8 mouse cellular contexts compared by ENCODE assay signal in the genomic region with DNA sequence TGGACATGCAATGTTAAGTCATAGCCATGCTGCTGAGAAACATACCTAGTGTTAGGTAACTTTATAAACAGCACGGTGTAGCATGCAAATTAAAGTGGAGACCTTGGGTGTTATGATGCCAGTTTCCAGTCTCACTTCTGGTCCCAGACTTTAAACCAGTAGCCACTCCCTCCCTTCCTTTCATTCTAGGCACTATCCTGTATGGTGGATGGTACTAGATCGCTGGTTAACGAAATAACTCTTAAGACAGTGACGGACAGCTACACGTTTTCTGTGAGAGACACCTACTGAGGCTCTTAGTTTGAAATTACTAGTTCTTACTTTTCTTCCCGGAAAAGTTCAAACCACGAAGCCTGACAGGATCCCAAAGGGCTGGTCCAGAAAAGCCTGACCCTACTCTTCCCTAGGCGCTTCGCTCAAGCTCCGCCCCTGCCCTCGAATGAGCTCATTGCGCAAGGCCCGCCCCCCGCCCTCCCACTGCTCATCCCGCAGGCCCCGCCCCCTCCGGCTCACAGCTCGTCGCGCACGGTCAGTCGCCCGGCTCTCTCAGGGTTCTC. TPM values are rescaled to one million over a fixed set of nuclear protein-coding genes. Genes with fewer than 3 reads are reported as not detected.
DNase-seq lines count a peak whose midpoint lies in the region; ATAC-seq and TF ChIP-seq lines count a peak whose summit lies in the region.

No protein-coding gene starts in this region.

- no peak for TF ChIP-seq POLR2A in testis, adult 2 months (IDR thresholded peaks at IDR 0.05; ENCODE audit: control insufficient read depth, low read depth, low read length)

- no peak overlapping the region; the same call in 1 of the 2 replicates for H3K27ac ChIP-seq in testis, adult 2 months (ENCODE audit: control insufficient read depth, insufficient read depth, low read depth, low read length)
- peak overlapping the region; percentile 65 for H3K27ac ChIP-seq in intestine, embryonic 16.5 days (ENCODE audit: low read length)
- peak overlapping the region; percentile 94 for H3K27ac ChIP-seq in neural tube, embryonic 13.5 days (replicated peaks)

- WGBS in intestine, embryonic 16.5 days = under 1% methylated on average over 23 of the region's 23 CpGs
- under 1% methylated on average over 23 of the region's 23 CpGs for WGBS in neural tube, embryonic 13.5 days

- DNase-seq in cerebellum, adult 18-20 months = peak; percentile 96 to 97
- no peak for DNase-seq in cerebellum, adult 11 months
- DNase-seq in testis, postnatal 14 days (ENCODE audit: low spot score) = no peak
- no peak for DNase-seq in urinary bladder, adult 18-20 months (ENCODE audit: low spot score in 2 of 2)
- no peak for DNase-seq in right cerebral cortex, postnatal 25 days

- peak; percentile 70 for ATAC-seq in intestine, embryonic 16.5 days
- peak; percentile 74 for ATAC-seq in neural tube, embryonic 13.5 days (ENCODE audit: low read depth)

- H3K4me3 ChIP-seq in testis, adult 2 months (ENCODE audit: control insufficient read depth, low read depth, low read length) = peak overlapping the region; percentile 94
- H3K4me3 ChIP-seq in intestine, embryonic 16.5 days (ENCODE audit: low read length) = peak overlapping the region; percentile 84
- H3K4me3 ChIP-seq in neural tube, embryonic 13.5 days = peak overlapping the region; percentile 82

- H3K27me3 ChIP-seq in testis, adult 2 months (ENCODE audit: control insufficient read depth, insufficient read depth, low read length) = no peaks in the 10 kb centered on the region
- H3K27me3 ChIP-seq in intestine, embryonic 16.5 days (replicated peaks; ENCODE audit: control insufficient read depth, insufficient read depth, low read length) = no peaks in the 10 kb centered on the region
- no peaks in the 10 kb centered on the region for H3K27me3 ChIP-seq in neural tube, embryonic 13.5 days

- no peaks in the 10 kb centered on the region for H3K36me3 ChIP-seq in testis, adult 2 months (ENCODE audit: control insufficient read depth, insufficient read depth, low read length)
- no peaks in the 10 kb centered on the region for H3K36me3 ChIP-seq in intestine, embryonic 16.5 days (ENCODE audit: control insufficient read depth, insufficient read depth, low read length)
- H3K36me3 ChIP-seq in neural tube, embryonic 13.5 days = peaks cover 2% of the 10 kb centered on the region

- no peak for TF ChIP-seq CTCF in testis, adult 2 months (IDR thresholded peaks at IDR 0.05; ENCODE audit: control insufficient read depth, insufficient read depth, insufficient replicate concordance, low read depth, low read length)

- H3K4me1 ChIP-seq in testis, adult 2 months (ENCODE audit: control insufficient read depth, insufficient read depth, low read length) = peaks cover 3% of the 10 kb centered on the region; the same call in 1 of the 2 replicates
- H3K4me1 ChIP-seq in intestine, embryonic 16.5 days (ENCODE audit: control insufficient read depth, insufficient read depth, low read length) = peaks cover 12% of the 10 kb centered on the region; the same call in 1 of the 2 replicates
- H3K4me1 ChIP-seq in neural tube, embryonic 13.5 days (replicated peaks) = peaks cover 31% of the 10 kb centered on the region

- H3K9ac ChIP-seq in intestine, embryonic 16.5 days (ENCODE audit: low read depth, low read length) = peak overlapping the region; percentile 57; the same call in 1 of the 2 replicates
- peak overlapping the region; percentile 87 for H3K9ac ChIP-seq in neural tube, embryonic 13.5 days

- H3K4me2 ChIP-seq in intestine, embryonic 16.5 days (ENCODE audit: low read depth, low read length) = peak overlapping the region; percentile 50
- H3K4me2 ChIP-seq in neural tube, embryonic 13.5 days = peak overlapping the region; percentile 59

- no peaks in the 10 kb centered on the region for H3K9me3 ChIP-seq in intestine, embryonic 16.5 days (ENCODE audit: control insufficient read depth, low read length)
- no peaks in the 10 kb centered on the region for H3K9me3 ChIP-seq in neural tube, embryonic 13.5 days

RNA-seq across cellular contexts. Expression of a gene that starts 0.3 kb away (rescaled TPM):
- 1.1 and 1.8 TPM in 2 replicates for polyA plus RNA-seq in testis, adult 2 months (2012; rRNA removed)
- polyA plus RNA-seq in intestine, embryonic 16.5 days (2015; fragmentation: Nextera tagmentation; extraction: Ambion mirVana) = 29.6 and 32.7 TPM in 2 replicates
- 60.7 and 72.3 TPM in 2 replicates for polyA plus RNA-seq in neural tube, embryonic 13.5 days (2015; fragmentation: Nextera tagmentation; extraction: Ambion mirVana)

RNA-seq across cellular contexts. Expression of a gene that starts 43.9 kb away (rescaled TPM):
- polyA plus RNA-seq in testis, adult 2 months (2012; rRNA removed) = 3.5 and 4.9 TPM in 2 replicates
- polyA plus RNA-seq in intestine, embryonic 16.5 days (2015; fragmentation: Nextera tagmentation; extraction: Ambion mirVana) = 8.7 and 10.3 TPM in 2 replicates
- 9.8 and 13.2 TPM in 2 replicates for polyA plus RNA-seq in neural tube, embryonic 13.5 days (2015; fragmentation: Nextera tagmentation; extraction: Ambion mirVana)

Comparison
In these comparisons a context has a peak if more than half of its experiments do, and no peak if none do; other contexts are left out.
1. DNase-seq: peak in cerebellum, adult 18-20 months (2 of 2); none in cerebellum, adult 11 months (single experiment), testis, postnatal 14 days (single experiment), urinary bladder, adult 18-20 months (0 of 2) and right cerebral cortex, postnatal 25 days (single experiment).
2. RNA of a gene that starts 0.3 kb away (polyA plus RNA-seq): 60.7 to 72.3 TPM in neural tube, embryonic 13.5 days and 29.6 to 32.7 TPM in intestine, embryonic 16.5 days; 1.1 to 1.8 TPM in testis, adult 2 months; every median in the first group is over 10 times any median in the second.
3. Peak in every context shown above with its lines, with median percentiles within 50 percentile points of each other: H3K4me3 ChIP-seq.